Mouse (Mus musculus) heart, adult 9 months (tissue): ENCODE results near the gene Myb.

Experiments
- DNase-seq, 2 experiments: peaks; one replicate each; pipeline ENCODE4 v3.0.0; 2022; ENCODE audit warnings: low spot score in 2 of 2

Gene Myb

DNA sequence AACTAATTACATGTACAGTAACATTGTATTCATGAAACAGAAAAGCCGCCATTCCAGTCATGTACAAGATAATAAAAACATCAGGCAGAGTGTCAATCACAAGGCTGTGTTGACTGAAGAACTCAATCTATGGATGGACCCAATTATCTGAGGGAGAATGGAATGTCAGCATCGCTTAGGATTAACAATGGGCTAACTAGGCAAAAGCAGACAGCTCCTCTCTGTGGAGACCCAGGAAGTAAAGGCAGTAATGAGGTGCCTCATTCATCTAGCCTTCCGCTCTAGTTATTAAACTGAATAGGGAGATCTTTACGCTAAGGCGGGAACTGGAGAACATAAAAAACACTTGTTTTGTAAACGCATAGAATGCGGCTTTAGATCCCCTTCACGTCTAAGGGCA lies 78.3 kb downstream of the Myb start:
- no peak for DNase-seq

DNA sequence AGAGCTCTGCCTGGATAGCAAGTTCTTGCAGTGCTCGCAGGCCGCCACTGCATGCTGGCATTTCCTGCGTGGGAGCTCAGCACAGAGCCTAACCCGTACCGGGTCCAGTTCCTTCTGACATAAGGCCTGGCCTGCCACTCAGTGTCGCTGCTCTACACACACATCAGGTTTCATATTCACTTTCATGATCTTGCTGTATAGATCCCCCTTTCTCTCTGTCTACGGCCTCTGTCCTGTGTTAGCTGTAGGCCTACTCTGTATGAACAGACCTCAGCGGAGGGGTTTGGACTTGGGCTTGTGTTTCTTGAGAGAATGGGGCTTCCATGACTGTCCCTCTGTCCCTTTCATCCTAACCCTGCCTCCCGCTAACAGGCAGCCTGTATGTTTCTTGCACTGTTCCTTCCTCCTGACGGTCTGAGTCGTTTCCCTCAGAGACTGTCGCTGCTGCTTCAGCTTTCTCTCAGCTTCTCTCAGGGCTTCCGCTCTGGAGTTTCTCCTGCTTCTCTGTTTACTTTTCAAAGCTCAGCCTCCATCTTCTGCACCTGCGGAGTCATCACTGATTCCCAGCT lies 83.5 kb downstream of the Myb start:
- peak in 1 of 2 experiments; percentile 18 for DNase-seq

DNA sequence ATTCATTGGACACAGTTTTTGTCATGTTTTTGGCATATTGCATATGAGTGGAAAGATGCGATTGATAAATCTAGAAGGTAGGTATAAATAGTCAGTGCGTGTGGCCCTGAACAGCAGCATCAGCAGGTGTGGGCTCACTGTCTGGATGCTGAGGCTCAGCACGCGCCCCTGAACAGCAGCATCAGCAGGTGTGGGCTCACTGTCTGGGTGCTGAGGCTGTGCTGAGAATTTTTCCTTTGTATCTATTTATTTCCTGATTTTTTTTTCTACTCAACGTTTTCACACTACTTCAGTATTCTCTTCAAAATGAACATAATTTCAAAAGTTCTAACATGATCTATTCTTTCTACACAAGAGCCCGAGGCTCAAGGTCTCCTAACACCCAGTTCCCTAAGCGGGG lies 84.1 kb downstream of the Myb start:
- DNase-seq: no peak

DNA sequence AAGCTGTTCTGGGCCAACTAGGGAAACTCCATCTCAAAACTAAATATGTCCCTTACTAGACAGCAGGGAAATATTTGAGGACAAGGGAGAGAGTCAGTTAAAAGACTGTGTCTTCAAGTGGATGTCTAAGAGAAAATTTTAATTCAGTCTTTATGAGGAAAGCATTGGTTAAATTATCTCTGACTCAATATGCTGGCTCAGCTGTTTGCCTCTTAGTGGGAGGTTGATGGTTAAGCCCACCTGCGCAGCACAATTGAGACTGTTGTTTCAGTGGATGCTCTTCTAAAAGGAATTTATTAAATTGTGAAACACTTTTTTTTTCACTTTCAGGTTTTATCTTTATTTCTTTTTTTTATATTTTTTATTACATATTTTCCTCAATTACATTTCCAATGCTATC lies 84.6 kb downstream of the Myb start:
- no peak for DNase-seq
